Mouse (Mus musculus) megakaryocyte progenitor cell, adult 5-6 weeks (primary cell): Measurements from ENCODE around the gene Ano3. TPM values are rescaled to one million over a fixed set of nuclear protein-coding genes. Genes with fewer than 3 reads are reported as not detected.

Experiments
- ATAC-seq: replicated peaks from 2 replicates; pipeline ENCODE4 v1.8.0; 2016; ENCODE audit warnings: mild to moderate bottlenecking, moderate TSS enrichment, inconsistent platforms; ENCODE audit not compliant: poor library complexity
- total RNA-seq, 2 experiments: library from RNA; stranded (forward) in 1 of 2; stranded (reverse) in 1 of 2; fragments of 157-497, 149-512 nt in 1 of 2; fragments of 200-1000 nt in 1 of 2; gene quantifications; 2 replicates each; pipeline versions ENCODE4 v1.2.3 to v1.2.4; 2015 to 2017

The Ano3 gene
- total RNA-seq, 2 experiments from 2014 or later: not detected

DNA sequence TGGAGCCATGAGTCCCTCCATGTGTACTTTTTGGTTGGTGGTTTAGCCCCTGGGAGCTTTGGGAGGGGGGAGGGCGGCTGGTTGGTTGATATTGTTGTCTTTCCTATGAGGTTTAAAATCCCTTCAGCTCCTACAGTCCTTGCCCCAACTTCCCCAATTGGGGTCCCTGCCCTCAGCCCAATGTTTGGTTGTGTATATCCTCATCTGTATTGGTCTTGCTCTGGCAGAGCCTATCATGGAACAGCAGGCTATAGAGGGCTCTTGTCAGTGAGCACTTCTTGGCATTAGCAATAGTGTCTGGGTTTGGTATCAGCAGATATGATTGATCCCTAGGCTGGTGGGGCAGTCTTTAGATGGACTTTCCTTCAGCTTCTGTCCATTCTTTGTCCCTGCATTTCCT lies 135.8 kb downstream of the Ano3 start:
- ATAC-seq: no peak

DNA sequence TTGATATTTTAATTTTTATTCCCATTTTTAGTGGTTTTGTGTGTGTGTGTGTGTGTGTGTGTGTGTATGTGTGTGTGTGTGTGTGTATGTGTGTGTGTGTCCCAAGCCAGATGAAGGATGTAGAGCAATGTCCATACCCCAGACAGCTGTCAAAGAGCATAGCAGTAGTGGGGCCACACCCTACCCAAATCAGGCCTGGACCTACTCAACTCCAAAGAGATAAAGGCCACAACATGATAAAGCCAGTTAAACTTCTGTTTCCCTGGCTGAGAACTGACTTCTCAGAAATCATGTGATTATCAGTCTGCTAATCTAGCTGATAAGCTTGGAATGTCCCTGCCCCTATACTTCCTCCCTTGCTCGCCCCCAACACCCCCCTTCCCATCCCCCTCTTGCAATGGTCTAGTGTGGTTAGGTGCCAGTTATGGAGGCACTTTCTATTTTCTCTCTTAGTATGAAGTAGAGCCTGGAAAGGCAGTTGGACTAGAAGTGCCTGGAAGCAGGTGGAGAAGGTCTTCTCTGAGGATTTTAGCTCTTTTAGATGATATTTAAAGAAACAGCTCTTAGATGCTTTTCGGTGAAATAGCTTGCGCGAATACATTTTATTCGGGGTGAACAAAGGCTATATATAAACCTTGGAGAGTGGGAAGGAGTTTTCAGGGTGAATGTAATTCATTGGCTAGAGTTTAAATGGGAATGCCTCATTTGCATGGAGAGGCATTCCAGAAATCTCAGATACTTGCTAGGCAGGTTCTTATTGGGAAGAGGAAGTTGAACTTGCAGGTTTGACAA lies 144.2 kb downstream of the Ano3 start:
- ATAC-seq: no peak

DNA sequence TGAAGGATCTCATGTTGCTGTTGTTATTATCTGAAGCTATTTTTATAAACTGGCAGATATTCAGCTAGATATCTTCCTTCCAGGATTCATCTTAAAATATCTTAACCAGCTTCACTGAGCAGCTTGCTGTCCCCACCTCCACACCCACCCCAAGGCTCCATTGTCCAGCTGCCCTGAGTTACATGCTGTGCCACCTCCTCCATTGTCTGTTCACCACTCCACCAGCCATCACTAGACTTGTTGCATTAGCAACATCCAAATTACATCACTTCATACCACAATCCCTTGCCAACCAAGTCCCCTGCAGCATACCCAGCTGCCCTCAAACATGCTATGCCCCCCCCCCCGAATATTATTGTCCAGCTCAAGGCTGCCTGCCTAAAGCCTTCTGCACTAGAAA lies 154.8 kb downstream of the Ano3 start:
- ATAC-seq: no peak

DNA sequence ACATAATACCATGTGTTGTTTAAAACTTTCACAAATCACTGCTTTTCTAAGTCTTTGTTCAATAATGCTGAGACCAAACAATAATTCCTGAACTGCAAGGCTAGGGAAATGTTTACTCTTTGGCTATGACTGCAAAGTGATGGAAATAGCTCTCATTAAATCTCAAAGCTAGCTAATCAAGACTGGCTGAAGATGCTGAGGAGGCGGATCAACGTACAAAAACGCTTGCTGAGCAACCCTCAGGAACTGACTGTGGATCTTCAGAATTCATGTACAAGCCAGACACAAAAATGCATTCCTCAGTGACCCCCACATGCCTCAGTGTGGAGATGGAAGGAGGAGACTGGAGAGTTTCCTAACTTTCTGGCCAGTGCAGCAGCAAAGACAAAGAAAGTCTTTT lies 155.3 kb downstream of the Ano3 start:
- no peak for ATAC-seq

DNA sequence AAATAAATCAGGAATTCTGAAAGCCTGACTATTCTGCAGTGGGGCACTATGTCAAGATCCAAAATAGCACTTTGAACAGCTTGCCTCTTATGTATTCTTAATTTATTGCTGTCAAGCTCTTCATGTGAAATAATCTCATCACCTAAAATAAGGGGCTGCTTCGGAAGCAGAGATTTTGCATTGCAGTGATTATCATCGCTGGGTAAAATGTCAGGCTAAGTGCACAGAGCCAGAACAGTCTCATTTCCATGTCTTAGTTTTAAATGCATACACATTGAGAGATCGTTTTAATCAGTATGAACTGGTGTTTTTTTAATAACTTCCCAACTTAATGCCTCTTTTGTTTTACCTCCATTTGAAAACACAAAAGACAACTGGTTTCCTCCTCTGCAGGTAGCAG lies 163.3 kb downstream of the Ano3 start:
- ATAC-seq: no peak

DNA sequence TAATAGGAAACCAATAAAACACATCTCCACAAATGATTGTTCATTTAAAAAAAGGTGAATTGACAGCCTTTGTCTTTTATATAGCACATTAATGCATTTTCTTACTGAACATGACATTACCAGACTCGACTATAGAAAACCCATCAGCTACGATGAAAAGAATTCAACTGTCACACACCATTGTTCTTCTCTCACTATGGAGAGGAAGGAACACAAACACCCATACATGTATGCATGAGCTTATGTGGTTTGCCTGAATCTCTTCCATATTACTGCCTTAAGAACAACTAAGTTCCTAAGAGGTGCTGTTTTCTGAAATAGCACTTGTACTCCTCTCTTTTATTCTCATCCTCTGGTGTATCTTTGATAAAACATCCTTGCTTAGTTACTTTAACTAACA lies 191.3 kb downstream of the Ano3 start:
- ATAC-seq: no peak

DNA sequence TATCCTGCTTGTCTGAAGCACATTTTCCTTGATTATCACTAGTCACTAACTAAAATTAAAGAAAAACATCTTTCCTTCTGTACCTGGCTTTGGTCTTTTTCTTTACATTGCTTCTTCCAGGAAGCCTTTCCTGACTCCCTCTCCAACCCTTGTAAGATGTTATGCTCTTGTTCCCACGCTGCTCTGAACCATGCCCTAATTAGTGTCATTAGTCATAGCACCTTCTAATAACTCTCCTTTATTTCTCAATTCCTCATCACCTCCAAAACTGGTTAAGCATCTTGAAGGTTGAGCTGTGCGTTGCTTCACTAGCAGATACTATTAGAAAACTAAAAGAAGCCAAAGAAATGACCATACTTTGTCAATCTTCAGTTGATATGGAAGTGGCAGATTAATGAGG lies 193.2 kb downstream of the Ano3 start:
- no peak for ATAC-seq

DNA sequence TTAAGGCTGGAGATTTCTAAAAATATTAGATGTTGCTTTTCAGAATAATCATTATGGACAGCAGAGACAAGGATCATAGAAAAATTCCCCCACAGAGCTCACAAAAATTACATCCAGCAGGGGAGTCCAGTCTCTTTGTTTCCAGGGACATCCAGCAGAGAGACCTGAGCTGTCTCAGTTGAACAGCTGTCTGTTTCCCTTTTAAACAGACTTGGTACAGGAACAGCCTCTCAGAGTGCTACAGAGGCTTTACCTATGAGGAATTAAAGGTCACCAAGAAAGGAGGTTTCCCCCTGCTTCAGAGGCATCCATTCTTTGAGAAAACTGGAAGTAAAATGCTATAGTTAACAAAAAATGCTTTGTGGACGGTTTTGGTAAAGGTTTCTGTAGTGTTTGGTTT lies 210.2 kb downstream of the Ano3 start:
- no peak for ATAC-seq

DNA sequence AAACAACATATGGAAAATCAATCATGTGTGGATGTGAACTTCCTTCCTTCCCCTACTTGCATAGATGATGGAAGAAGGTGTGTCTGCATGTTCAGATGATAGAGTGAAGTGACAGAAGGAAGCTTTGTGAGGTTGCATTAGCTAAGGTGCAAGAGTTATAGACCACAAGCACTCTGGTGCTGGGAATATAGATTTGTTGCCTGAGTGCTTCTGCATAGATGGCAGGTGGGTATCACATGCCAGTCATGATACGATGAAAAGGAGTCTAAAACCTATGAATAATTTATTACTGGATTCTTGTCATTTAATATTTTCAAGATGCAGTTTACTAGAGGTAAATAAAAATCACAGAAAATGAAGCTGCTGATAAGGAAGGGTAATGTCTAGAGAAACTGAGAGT lies 210.9 kb downstream of the Ano3 start:
- ATAC-seq: no peak

DNA sequence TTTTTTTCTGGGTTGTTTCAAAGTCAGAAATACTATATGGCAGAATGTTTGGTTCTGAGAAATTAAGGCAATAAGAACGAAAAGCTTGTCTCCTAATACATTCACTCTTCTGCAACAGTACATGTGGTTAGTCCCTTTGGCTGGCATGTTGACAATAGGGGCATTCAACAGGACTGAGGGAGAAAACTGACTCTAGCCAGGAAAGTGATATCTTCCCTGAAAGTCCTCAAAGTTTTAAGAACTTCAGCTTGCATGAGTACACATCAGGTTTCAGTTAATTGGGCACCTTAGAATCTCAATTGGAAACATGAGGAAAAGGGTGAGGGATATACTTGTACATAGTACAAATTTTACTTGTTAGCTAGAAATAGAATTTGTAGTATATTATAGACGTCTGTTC lies 212.7 kb downstream of the Ano3 start:
- no peak for ATAC-seq

DNA sequence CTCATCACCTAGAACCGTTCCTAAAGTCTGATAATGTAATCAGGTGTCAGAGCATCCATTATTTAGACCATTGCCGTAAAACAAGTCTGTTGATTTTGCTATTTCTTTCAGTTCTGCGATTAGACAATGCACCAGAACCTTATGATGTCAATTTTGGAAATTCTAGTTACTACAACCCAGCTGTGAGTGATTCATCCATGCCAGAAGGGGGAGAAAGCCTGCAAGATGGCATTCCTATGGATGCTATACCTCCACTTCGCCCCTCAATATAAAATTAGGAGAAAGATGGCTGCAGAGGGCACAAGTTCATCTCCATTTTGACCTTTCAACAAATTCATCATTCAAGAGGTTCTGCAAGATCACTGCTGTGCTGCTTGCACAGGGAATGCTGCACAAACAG lies 213.5 kb downstream of the Ano3 start:
- ATAC-seq: no peak

DNA sequence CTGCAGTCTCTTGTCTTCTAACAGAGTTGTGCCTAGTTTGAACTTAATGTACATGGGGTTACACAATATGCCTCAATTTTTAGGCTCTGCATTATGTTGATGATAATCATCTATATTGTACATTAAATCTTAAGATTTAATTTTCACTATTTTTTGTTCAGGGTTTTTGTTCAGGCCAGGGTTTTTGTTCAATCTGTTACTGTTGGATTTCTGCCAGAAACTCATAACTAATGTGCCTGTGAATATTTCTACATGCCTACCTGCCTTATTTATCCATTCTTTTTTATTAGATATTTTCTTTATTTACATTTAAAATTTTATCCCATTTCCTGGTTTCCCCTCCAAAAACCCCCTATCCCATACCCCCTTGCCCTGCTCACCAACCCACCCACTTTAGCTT lies 224.6 kb downstream of the Ano3 start:
- ATAC-seq: no peak

DNA sequence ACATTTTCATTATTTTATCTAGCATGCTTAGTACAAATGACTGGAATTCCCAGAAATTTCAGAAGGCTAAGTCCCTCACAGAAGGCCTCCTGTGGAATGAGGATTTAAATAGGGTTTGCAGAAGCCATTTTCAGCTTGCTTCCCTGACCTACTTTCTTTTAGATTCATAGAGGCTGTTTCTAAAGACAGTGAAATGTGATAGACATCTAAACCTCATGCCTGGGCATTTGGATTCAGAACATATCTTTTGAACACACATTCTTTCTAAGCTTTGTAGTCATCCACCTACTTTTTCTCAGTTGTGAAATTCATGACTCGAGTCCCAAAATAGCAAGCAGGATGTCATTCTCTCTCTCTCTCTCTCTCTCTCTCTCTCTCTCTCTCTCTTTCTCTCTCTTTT lies 228.5 kb downstream of the Ano3 start:
- no peak for ATAC-seq

DNA sequence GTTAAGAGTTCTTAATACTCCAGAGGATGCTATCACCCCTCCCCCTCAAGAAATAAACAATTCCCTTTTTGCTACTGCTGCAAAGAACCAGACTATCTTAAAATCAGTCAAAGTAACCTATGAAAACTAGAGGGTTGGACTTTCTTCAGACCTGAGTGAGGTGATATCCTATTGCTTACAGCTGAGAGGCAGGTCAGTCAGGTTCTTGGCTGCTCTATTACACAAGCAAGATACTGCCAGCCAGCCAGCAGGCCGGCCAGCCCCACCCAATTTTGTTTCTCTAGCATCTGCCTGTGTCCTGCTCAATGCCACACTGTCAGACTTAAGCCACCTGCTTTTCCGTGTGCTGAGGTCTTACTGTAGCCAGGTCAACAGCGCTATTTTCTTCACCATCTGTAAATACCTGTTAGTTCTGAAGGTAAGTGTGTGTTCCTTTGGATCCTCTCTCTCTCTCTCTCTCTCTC lies 229.4 kb downstream of the Ano3 start, which contains the start of gene Muc15:
Gene Muc15, plus strand, starts transcription at position 51 of the 464 bp plus-strand sequence.
- no peak for ATAC-seq

DNA sequence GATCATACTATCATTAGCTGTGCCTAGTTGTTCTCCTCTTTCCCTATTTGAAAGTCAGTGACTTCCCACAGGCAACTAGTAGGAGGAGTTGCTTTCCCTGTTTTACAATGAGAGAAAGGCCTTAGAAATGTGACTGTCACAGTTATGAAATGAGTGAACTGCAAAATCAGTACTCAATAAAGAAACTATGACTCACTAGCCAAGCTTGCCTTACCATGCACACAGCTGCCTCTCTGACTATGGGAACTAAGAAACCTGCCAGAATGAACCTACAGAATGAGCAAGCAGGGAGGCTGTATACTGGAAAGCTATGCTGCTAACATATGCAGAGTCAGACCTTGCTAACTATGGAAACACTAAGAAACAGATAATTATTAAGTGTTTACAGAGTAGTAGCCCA lies 231.7 kb downstream of the Ano3 start:
- no peak for ATAC-seq

DNA sequence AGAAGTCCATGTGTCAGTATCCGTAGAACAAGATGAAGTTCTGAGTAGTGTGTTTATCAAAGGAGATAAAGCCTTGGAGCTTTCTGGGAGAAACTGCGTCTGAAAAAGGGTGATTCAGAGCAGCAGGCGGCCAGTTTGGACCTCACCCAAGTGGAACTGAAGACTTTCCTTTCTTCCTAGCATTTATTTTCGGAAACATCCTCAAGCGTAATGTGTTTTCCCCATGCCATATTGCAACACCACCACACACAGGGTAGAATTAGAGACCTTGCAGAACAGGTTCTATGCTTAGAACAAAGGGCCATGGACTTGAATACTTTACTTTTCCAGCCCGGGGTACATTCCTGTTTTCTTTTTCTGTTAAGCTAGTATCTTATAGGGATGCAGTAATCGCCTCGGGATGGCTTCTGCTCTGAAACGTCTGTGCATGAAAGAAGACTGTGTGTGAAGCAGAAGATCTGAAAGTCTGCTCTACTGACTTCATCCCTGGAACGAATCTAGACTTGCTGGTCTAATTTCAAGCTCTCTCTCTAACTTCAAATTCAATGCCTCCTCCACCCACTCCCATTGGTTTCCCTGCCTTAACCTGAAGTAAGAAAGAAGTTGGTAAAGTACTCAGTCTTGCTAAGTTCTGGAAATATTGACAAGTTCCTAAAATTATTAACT lies 240.5 kb downstream of the Ano3 start:
- ATAC-seq: no peak

DNA sequence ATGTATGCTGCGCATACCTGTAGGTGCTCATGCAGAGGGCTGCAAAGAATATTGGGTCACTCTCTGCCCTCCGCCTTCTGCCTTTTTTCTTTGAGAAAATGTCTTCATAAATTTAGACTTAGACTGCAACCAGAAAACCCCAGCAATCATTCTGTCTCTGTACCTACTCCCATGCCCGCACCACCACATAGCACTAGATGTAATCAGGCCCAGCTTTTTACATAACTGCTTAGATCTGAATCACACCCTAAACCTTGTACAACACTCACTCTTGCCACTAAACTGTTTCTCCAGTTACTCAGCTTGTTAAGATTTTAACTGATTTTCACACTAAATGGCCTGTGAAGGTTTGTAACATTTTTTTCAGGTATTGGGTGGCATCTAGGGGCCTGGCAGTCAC lies 241.3 kb downstream of the Ano3 start:
- ATAC-seq: no peak

DNA sequence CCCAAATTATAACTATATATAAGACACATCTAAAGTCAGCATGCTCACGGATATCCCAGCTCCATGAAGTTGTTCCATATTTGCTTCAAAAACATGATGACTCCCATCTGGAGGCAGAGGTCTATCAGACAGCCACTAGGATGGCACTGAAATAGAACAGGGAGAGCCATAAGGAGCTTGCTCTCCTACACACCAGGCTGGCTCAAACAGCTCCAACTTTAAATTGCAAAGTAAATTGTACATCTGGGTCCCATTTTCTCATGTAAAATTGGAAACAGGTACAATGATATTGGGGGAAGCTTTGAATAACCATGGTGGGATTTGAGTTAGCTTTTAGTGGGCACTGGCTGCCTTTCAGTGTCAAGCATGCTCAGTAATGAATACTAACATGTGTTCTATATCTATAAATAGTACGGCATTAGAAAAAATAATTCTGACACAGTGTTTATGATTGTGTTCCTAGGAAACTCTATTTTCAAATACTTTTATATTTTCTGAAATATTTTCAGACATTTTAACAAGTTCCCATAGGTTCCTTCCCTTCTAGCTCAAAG lies 279.6 kb downstream of the Ano3 start:
- no peak for ATAC-seq

DNA sequence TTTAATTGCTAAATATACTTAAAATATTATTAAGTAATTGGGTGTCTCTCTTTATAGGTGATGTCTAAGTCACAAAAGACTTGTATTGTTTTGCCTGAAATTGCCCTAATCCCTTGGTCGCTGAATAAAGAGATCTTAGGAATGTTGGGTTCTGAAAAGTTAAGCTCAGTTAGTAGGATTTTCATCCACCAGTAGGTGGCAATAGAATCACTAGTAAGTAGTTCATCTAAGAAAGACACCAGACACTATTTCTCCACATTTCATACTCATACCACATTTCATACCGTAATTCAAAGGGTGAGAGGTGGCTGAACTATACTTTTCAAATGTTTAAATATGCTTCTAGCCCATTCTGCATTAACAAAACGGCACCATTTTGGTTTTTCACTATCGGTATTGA lies 287.4 kb downstream of the Ano3 start:
- no peak for ATAC-seq

DNA sequence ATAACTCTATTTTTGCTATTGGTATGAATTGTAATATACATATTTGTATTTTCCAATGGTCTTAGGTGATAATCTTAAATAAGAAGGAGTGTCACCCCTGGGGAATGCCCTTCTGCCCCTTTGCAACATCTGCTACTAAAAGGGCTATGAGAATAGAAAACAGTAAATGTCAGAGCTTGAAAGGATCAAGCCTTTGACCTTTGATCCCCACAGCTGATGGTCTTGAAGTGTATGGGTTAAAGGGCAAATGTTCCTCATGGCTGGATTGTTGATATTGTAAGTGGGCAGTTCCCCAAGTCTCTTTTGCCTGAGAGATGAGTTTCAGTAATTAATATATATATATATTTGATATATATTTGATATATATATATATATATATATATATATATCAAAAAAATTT lies 305.9 kb downstream of the Ano3 start:
- ATAC-seq: no peak

DNA sequence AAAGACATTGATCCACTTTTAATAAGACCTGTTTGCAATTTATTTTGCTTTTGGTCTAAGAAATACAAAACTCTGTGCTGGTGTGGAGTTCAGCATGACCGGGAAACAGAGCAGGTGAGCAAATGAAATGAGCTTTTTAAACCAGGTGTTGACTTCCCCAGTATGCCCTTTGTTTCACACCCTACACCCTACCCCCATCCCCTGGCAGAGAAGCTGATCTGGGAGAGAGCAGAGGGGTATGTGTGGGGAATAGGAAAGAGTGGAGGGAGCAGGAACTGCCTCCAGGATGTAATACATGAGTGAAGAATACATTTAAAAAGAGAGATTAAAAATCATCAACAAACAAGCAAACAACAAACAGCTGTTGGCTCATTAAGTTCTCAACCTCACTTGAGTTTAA lies 306.4 kb downstream of the Ano3 start:
- ATAC-seq: no peak
